Mouse (Mus musculus) induced T-regulatory cell, adult 2 months (primary cell): ENCODE measurements around the gene Nos1ap.

Experiments
- DNase-seq: peaks from one replicate; pipeline ENCODE4 v3.0.0-alpha.2; 2012; ENCODE audit warnings: low read depth

Nos1ap gene

GRCm38 (mm10) chr1:170415395-170415794 is 174.3 kb downstream of the Nos1ap start:
- no peak for DNase-seq

GRCm38 (mm10) chr1:170410402-170411191 is 179.1 kb downstream of the Nos1ap start:
- no peak for DNase-seq

GRCm38 (mm10) chr1:170409091-170409490 is 180.6 kb downstream of the Nos1ap start:
- DNase-seq: no peak

- no peak for DNase-seq
Observed at GRCm38 (mm10) chr1:170406921-170407320, 182.7 kb downstream of the Nos1ap start.

GRCm38 (mm10) chr1:170405152-170405551 is 184.5 kb downstream of the Nos1ap start:
- DNase-seq: no peak

GRCm38 (mm10) chr1:170402682-170403081 is 187.0 kb downstream of the Nos1ap start:
- no peak for DNase-seq

GRCm38 (mm10) chr1:170398866-170399265 is 190.8 kb downstream of the Nos1ap start:
- DNase-seq: no peak

GRCm38 (mm10) chr1:170395101-170395500 is 194.6 kb downstream of the Nos1ap start:
- DNase-seq: no peak

- DNase-seq: no peak
Observed at GRCm38 (mm10) chr1:170394641-170395040, 195.0 kb downstream of the Nos1ap start.

- no peak for DNase-seq
Observed at GRCm38 (mm10) chr1:170392771-170393728, 196.6 kb downstream of the Nos1ap start.

GRCm38 (mm10) chr1:170387180-170387912 is 202.3 kb downstream of the Nos1ap start:
- DNase-seq: no peak

- DNase-seq: no peak
Observed at GRCm38 (mm10) chr1:170385416-170385815, 204.2 kb downstream of the Nos1ap start.

- DNase-seq: no peak
Observed at GRCm38 (mm10) chr1:170383530-170383929, 206.1 kb downstream of the Nos1ap start.

GRCm38 (mm10) chr1:170381457-170381856 is 208.2 kb downstream of the Nos1ap start:
- no peak for DNase-seq

- no peak for DNase-seq
Observed at GRCm38 (mm10) chr1:170380505-170380904, 209.2 kb downstream of the Nos1ap start.

GRCm38 (mm10) chr1:170375721-170376120 is 213.9 kb downstream of the Nos1ap start:
- DNase-seq: no peak

GRCm38 (mm10) chr1:170373750-170374149 is 215.9 kb downstream of the Nos1ap start:
- no peak for DNase-seq

GRCm38 (mm10) chr1:170371191-170371792 is 218.4 kb downstream of the Nos1ap start:
- DNase-seq: no peak

- DNase-seq: no peak
Observed at GRCm38 (mm10) chr1:170368864-170369263, 220.8 kb downstream of the Nos1ap start.

GRCm38 (mm10) chr1:170366981-170367700 is 222.5 kb downstream of the Nos1ap start:
- DNase-seq: no peak

- no peak for DNase-seq
Observed at GRCm38 (mm10) chr1:170363746-170364145, 225.9 kb downstream of the Nos1ap start.
